Mouse (Mus musculus): ENCODE data around the gene Psen1.

Gene Psen1

GRCm38 (mm10) chr12:83723037-83723436, 35.1 kb downstream of the Psen1 start:
- no peak for DNase-seq (ENCODE audit: low read depth, low spot score)

- DNase-seq (ENCODE audit: low read depth, low spot score), result no peak
These were observed 38.8 kb downstream of the Psen1 start for GRCm38 (mm10) chr12:83726510-83727308.

GRCm38 (mm10) chr12:83732225-83732624, 44.3 kb downstream of the Psen1 start:
- no peak for DNase-seq (ENCODE audit: low read depth, low spot score)

- DNase-seq (ENCODE audit: low read depth, low spot score), result no peak
These were observed 46.1 kb downstream of the Psen1 start for GRCm38 (mm10) chr12:83734047-83734446.

- no peak for DNase-seq (ENCODE audit: low read depth, low spot score)
These were observed 48.3 kb downstream of the Psen1 start for GRCm38 (mm10) chr12:83736236-83736635.

- no peak for DNase-seq (ENCODE audit: low read depth, low spot score)
These were observed 50.7 kb downstream of the Psen1 start for GRCm38 (mm10) chr12:83738651-83739050.

- no peak for DNase-seq (ENCODE audit: low read depth, low spot score)
These were observed 53.8 kb downstream of the Psen1 start for GRCm38 (mm10) chr12:83741722-83742121.

GRCm38 (mm10) chr12:83742834-83743233, 54.9 kb downstream of the Psen1 start:
- DNase-seq (ENCODE audit: low read depth, low spot score), result no peak

- DNase-seq (ENCODE audit: low read depth, low spot score), result no peak
These were observed 55.8 kb downstream of the Psen1 start for GRCm38 (mm10) chr12:83743712-83744111.

- no peak for DNase-seq (ENCODE audit: low read depth, low spot score)
These were observed 61.2 kb downstream of the Psen1 start for GRCm38 (mm10) chr12:83749186-83749585.

GRCm38 (mm10) chr12:83752495-83752894, 64.5 kb downstream of the Psen1 start:
- no peak for DNase-seq (ENCODE audit: low read depth, low spot score)

- DNase-seq (ENCODE audit: low read depth, low spot score), result no peak
These were observed 70.8 kb downstream of the Psen1 start for GRCm38 (mm10) chr12:83758735-83759134.

GRCm38 (mm10) chr12:83760201-83760600, 72.2 kb downstream of the Psen1 start:
- DNase-seq (ENCODE audit: low read depth, low spot score), result no peak

GRCm38 (mm10) chr12:83762706-83763105, 74.8 kb downstream of the Psen1 start:
- DNase-seq (ENCODE audit: low read depth, low spot score), result peak; percentile 55

GRCm38 (mm10) chr12:83763311-83764043, 75.5 kb downstream of the Psen1 start, which contains the start of gene Papln:
Papln (plus strand) TSS chr12:83763634.
- peak; percentile 53 for DNase-seq (ENCODE audit: low read depth, low spot score)

- no peak for DNase-seq (ENCODE audit: low read depth, low spot score)
These were observed 76.1 kb downstream of the Psen1 start for GRCm38 (mm10) chr12:83764044-83764365.

- DNase-seq (ENCODE audit: low read depth, low spot score), result no peak
These were observed 76.6 kb downstream of the Psen1 start for GRCm38 (mm10) chr12:83764519-83764918.

- DNase-seq (ENCODE audit: low read depth, low spot score), result no peak
These were observed 78.1 kb downstream of the Psen1 start for GRCm38 (mm10) chr12:83765965-83766603.

GRCm38 (mm10) chr12:83767833-83768232, 79.9 kb downstream of the Psen1 start:
- no peak for DNase-seq (ENCODE audit: low read depth, low spot score)

GRCm38 (mm10) chr12:83768235-83768899, 80.4 kb downstream of the Psen1 start:
- no peak for DNase-seq (ENCODE audit: low read depth, low spot score)

GRCm38 (mm10) chr12:83770418-83771256, 82.7 kb downstream of the Psen1 start:
- DNase-seq (ENCODE audit: low read depth, low spot score), result peak; percentile 43
